Mouse (Mus musculus): Measurements from ENCODE around the gene Ankrd33.

The Ankrd33 gene

GRCm38 (mm10) chr15:101123202-101123601 is 7.6 kb downstream of the Ankrd33 start:
- no peak for DNase-seq (ENCODE audit: low spot score)

DNA sequence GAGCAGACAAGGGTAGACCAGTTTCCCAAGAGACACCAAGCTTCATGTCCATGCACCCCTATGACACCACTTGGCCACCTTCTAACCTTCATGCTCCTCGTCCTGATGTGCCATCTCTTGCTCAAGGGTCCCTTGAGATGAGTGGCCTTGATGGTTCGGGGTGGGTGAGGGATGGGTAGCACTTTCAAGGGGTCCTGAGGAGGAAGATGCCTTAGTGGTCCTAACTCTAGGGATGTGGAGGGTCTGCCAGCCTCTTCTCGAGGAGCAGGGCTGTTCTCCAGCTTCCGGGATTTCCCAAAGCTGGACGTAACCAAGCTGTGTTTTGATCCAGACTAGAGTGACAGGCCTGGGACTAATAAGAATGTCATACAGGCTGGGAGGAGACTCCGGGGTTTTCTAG is 10.0 kb downstream of the Ankrd33 start:
- DNase-seq (ENCODE audit: low spot score): no peak

DNA sequence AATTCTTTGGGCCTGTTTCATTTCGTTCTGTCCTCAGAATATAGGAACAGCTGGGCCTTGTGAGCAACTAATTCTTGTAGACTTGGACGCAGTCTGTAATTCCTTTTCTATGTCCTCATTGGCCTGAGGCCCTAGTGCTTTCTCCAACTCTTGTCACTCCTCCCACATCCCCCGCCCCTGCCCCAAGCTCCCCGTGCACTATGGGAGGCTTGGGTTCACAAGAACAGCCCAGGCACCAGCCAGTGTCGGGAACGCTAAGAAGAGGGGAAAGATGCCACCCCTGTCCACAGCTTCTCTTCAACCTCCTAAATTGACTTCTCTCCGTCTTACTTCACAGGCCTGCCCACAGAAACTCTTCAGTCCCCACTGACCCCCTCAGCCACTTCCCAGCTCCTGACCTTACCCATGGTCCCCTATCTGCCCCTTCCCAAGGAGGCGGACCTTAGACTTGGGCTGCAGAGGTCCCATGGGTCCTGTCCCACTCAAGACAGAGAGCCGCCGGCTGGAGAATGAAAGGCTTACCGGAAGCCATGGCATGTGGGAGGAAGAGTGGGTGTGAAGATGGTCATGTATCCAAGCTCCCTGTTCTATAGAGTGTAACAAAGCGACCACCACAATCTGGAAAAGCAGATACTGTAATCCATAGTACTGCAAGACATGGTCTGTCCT is 11.5 kb downstream of the Ankrd33 start:
- no peak for DNase-seq (ENCODE audit: low spot score)

DNA sequence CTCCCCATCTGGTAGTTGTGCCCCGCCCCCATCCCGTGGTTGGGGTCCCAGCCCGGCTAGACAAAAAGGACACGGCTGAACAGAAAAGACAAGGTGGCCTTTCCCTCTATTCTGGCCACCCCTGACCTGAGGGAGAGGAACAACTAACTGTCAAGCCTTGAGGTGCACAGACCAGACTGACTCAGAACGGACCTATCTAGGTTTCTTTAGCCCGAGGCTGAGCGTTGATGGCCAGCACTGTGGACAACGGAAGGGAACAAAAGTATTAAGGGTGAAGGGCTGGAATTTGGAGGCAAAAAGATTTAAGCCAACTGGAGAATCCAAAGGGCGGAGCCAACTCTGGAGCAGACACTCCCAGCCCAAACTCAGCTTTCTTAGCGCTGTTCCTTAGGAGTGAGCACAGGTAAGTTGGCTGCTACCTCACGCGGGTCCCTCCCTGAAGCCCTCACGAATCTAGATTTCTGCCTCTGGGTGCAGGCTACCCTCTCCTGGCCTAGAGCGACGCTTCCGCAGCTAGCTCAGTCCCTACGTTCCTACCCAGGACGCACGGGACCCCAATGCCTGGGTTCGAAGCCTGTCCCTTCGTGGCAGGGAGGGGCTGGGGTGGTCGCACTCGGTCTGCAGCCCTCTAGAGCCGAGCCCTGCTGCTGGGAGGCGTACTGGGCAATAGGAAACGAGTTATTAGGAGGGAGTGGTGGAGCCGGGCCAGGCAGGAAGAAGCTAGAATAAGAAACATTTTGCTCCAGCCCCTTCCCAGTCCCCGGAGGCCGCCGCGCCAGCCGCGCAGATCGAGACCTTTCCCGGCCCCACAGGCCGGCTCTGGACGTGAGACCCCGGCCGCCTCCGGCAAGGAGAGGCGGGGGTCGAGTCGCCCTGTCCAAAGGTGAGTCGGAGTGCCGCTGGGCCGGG is 12.9 kb downstream of the Ankrd33 start, which contains the start of gene Acvrl1:
TSS of gene Acvrl1 (plus strand) at position 342 of the 909 bp plus-strand sequence.
- DNase-seq (ENCODE audit: low spot score): no peak

DNA sequence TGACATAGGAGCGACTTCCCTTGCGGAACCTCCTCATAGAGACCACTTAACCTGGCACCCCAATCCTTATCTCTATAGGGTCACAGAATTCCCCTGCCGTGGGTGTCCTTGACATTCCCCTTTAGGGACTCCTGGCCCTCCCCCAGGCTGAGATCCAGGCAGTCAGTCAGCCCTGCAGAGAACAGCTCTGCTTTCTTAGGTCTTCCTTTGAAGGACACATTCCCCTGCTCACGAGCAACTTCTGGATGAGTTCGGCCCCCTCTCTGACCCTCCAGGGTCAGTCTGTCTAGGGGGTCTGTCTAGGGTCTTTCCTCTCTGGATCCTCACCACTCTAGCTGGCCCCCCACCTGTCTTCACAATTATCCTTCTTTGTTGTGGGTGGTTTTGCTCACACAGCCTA is 13.9 kb downstream of the Ankrd33 start:
- DNase-seq (ENCODE audit: low spot score): no peak

DNA sequence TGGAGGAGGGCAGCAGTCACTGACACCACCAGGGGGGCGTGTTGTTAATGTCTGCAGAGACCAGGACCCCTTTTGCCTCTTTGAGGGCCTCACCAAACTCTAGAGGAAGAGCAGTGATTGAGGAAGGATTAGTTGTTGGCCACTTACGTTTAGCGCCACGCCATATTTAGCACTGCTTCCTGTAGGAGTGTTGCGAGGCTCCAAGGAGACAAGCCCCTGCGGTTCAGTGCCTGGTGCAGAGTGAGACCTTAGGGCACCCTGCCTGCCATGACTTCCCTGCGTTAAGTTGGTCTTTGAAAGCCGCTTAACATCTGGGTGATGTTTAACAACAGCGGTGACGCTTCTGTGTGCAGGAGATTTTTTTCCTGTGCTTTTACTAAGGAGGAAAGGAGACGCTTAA is 15.9 kb downstream of the Ankrd33 start:
- no peak for DNase-seq (ENCODE audit: low spot score)

- DNase-seq (ENCODE audit: low spot score): no peak
Observed at GRCm38 (mm10) chr15:101132041-101132440, 16.5 kb downstream of the Ankrd33 start.

DNA sequence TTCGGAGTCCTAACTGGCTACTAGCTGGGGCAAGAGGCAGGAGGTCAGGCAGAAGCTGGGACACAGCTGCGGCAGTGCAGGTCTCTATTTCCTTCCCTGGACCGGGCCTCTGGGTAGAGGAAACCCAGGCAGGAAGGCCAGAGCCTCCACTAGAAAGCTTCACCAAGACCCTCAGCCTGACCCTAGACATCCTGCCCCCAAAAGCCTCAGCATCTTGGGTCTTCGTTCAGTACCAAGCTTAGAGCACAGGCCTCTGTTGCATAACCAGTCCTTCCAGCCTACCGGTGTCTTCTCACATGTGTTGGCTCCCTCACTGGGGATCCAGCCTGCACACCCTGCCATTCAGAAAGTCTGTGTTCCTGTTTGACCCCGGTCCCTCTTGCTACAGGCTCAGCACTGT is 17.2 kb downstream of the Ankrd33 start:
- no peak for DNase-seq (ENCODE audit: low spot score)

DNA sequence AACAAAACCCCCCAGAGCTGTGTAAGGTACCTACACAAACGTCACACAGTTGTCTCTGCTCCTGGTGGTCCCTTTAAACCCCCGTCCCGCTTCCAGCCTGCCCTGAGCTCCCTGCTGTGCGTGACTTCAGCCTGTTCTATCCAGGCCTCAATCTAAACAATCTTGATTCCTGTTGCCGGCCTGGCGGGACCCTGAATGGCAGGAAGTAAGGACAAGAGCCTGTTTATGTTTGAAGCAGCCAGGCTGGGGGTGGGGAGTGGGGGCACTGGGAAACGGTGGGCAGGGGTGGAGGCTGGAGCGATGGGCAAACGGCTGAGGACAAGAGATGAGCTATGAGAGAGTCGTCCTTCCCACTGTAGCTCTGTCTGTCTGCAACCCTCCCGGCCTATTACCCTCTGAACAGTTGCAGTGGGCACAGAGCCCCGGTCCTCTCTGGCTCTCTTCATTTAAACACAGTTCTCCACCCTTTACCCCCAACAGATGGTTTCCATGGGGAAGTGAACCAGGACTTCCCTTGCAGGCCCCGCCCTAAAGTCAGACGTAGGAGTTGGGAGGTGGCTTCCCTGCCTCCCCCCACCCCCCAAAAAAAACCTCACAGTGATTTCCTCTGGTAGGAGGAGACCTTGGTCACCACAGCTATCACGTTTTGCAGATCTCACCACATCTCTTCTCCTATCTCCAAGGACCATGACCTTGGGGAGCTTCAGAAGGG is 18.6 kb downstream of the Ankrd33 start:
- no peak for DNase-seq (ENCODE audit: low spot score)

DNA sequence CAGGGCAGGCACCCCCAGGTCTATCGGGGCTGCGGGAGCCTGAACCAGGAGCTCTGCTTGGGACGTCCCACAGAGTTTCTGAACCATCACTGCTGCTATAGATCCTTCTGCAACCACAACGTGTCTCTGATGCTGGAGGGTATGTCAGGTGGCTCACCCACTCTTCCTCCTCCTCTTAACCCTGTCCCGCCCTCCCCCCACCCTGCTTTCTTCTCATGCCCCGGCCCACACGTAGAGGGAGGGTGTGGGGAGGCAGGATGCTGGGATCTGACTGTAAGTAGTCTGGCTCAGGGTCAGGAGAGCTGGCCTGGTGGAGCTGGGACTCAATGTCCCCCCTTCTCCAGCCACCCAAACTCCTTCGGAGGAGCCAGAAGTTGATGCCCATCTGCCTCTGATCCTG is 19.9 kb downstream of the Ankrd33 start:
- DNase-seq (ENCODE audit: low spot score): no peak

DNA sequence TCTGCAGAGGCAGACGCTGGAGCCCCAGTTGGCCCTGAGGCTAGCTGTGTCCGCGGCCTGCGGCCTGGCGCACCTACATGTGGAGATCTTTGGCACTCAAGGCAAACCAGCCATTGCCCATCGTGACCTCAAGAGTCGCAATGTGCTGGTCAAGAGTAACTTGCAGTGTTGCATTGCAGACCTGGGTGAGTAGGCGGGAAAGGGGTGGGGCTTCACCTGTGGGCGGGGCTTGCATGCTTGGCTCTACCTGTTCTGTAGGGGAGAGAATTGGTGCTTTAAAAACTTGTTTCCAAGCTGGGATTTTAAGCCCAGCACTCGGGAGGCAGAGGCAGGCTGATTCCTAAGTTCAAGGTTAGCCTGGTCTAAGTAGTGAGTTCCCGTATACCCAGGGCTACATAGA is 21.9 kb downstream of the Ankrd33 start:
- no peak for DNase-seq (ENCODE audit: low spot score)

GRCm38 (mm10) chr15:101138675-101139074 is 23.1 kb downstream of the Ankrd33 start:
- DNase-seq (ENCODE audit: low spot score): no peak

DNA sequence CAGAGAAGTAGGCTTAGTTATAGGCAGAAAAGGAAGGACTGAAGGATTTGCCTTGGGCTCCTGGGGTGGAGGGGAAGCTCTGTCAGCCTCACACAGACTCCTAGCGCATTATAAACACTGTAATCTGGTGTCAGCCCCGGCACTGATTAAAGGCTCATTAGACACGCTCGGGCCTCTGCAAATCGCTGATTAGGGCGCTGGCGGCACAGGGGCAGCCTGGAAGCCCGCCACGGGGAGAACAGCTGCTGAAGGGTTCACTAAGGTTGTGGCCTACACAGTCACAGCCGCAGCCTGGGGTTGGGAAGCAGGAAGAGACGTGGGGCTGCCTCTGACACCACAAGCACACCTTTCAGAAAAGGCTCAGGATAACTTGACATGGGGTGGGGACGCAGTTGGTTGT is 24.3 kb downstream of the Ankrd33 start:
- no peak for DNase-seq (ENCODE audit: low spot score)

- no peak for DNase-seq (ENCODE audit: low spot score)
Observed at GRCm38 (mm10) chr15:101140587-101140986, 25.0 kb downstream of the Ankrd33 start.

DNA sequence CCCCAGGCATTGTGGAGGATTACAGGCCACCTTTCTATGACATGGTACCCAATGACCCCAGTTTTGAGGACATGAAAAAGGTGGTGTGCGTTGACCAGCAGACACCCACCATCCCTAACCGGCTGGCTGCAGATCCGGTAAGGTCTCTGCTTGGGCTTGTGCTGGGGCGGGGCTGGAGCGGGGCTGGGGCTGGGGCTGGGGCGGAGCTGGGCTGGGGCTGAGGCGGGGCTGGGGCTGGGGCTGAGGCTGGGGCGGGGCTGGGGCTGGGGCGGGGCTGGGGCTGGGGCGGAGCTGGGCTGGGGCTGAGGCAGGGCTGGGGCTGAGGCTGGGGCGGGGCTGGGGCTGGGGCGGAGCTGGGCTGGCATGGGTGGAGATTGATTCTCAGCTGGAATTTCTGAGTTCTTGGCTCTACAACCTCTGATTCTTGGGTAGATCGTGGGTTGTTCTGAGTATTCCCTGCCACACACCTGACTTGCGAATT is 25.5 kb downstream of the Ankrd33 start:
- DNase-seq (ENCODE audit: low spot score): no peak

DNA sequence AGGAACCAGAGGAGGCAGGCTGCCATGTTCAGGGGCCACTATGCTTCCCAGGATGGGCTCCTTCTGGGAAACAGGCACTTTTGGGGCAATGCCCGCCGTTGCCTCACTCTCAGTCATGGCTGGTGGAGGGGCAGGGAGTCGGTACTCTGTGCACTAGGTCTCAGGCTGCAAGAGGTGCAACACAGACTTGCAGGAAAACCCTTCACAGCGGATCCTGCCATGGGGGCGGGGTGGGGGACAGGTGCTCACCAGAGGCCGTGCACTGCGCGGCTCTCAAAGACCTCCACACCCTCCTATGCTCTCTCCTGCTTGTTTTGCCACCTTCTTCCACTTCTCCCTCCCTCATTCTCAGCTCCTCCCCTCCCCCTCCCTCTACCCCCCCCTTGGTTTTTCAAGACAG is 27.1 kb downstream of the Ankrd33 start:
- DNase-seq (ENCODE audit: low spot score): no peak

DNA sequence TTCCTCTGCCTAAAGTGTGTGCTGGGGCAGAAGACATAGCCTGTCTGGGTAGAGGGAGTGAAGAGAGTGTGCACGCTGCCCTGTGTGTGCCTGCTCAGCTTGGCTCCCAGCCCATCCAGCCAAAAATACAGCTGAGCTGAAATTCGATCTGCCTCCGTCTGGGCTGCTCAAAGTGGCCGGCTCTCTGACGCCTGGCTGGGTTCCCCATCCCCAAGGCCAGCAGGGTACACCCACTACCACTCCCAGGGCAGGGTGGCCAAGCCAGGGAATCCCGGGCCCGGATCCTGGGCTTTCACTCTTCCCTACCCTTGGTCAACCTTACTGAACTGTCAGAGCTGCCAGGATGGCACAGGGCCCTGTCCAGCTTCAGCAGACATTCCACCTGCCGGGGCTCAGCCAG is 27.9 kb downstream of the Ankrd33 start:
- no peak for DNase-seq (ENCODE audit: low spot score)

DNA sequence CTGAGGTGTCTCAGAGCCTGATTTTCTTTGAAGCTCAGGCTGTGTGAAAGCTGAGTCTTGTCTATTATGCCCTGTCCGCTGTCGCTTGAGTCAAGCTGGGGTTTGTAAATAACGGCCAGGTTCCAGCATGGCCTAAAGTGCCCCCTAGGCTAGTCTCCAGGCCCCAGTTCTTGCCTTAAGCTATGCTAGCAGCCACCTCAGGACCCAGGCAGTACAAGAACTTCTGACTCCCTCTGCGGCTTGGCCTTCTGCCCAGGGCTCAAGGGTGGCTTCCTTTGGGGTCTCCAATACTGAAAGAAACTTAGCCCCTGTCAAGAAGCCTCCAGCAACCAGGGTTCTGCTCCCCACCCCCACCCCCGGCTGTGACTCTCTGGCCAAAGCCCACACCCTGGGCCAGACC is 28.6 kb downstream of the Ankrd33 start:
- no peak for DNase-seq (ENCODE audit: low spot score)

GRCm38 (mm10) chr15:101144779-101145178 is 29.2 kb downstream of the Ankrd33 start:
- DNase-seq (ENCODE audit: low spot score): no peak

DNA sequence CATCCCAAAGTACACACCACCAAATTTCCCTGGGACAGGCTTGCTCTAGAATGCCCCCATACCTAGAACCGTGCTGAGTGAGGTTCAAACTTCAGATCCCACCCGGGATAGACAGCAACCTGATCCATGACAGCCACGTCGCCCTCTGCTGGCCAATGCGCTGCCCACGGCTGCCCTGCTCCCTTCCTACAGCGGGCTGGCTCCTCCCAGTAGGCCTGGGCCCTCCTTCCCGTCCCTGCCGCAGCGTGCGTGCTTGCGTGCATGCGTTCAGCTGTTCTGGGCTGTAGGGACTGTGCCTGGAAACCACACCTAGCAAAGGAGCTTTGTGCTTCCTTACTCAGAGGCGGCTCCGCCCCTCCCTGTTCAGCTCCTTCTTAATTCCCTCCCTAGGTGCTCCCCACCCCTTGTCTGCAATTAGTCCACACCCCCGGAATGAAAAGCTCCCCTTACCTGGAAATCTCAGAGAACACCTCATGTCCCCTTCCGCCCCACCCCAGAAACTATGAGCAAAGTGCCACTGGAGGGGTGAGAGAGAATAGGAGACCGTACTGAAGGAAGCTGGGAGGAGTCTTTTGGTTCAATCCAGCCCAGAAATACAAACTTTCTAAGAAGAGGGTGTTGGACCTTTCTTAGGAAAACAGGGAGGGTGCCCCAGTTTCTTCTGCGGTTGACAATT is 30.0 kb downstream of the Ankrd33 start:
- DNase-seq (ENCODE audit: low spot score): peak; percentile 92

GRCm38 (mm10) chr15:101146100-101146965 is 30.8 kb downstream of the Ankrd33 start:
- DNase-seq (ENCODE audit: low spot score): no peak

Data from left cerebral cortex, adult 11 months (tissue).